Mouse (Mus musculus) MEL (cell line): ENCODE measurements around the gene Itpr3. TPM values are rescaled to one million over a fixed set of nuclear protein-coding genes. Genes with fewer than 3 reads are reported as not detected.

Experiments used
- DNase-seq: peaks from one replicate; pipeline ENCODE4 v3.0.0; 2011; ENCODE audit warnings: low read depth, low spot score
- H3K27ac ChIP-seq: 2 replicates; pipeline ENCODE4 v1.5.1; 2012; ENCODE audit warnings: low read depth, mild to moderate bottlenecking, control low read depth, low read length, moderate library complexity; ENCODE audit not compliant: control insufficient read depth
- H3K27me3 ChIP-seq, 2 experiments: fragments of 150-350 bp in 1 of 2; sonication (generic) in 1 of 2; 2 replicates each; pipeline ENCODE4 v1.6.1; 2012; ENCODE audit warnings: low read length in 2 of 2, mild to moderate bottlenecking in 2 of 2, improper control_type of control experiment in 1 of 2, moderate library complexity in 1 of 2; ENCODE audit not compliant: insufficient read depth in 2 of 2, control insufficient read depth in 1 of 2
- H3K36me3 ChIP-seq, 2 experiments: 2 replicates each; pipeline ENCODE4 v1.6.1; 2012 to 2014; ENCODE audit warnings: low read length in 2 of 2, improper control_type of control experiment in 1 of 2, inconsistent platforms in 1 of 2, mild to moderate bottlenecking in 1 of 2; ENCODE audit not compliant: insufficient read depth in 2 of 2, control insufficient read depth in 1 of 2
- H3K4me1 ChIP-seq, 2 experiments: fragments of 150-350 bp in 1 of 2; sonication (generic) in 1 of 2; 2 replicates each; pipeline ENCODE4 v1.6.1; 2012; ENCODE audit warnings: low read length in 2 of 2, improper control_type of control experiment in 1 of 2, mild to moderate bottlenecking in 1 of 2; ENCODE audit not compliant: insufficient read depth in 2 of 2, control insufficient read depth in 1 of 2
- H3K4me3 ChIP-seq, 2 experiments: fragments of 150-350 bp in 1 of 2; sonication (generic) in 1 of 2; 2 replicates each; pipeline ENCODE4 v1.5.1; 2012; ENCODE audit warnings: low read depth in 2 of 2, low read length in 2 of 2, mild to moderate bottlenecking in 2 of 2, moderate library complexity in 2 of 2, control low read depth in 1 of 2, improper control_type of control experiment in 1 of 2; ENCODE audit not compliant: control insufficient read depth in 1 of 2, insufficient read depth in 1 of 2
- H3K79me2 ChIP-seq: 2 replicates; pipeline ENCODE4 v1.6.1; 2012; ENCODE audit warnings: mild to moderate bottlenecking, low read length, moderate library complexity; ENCODE audit not compliant: control insufficient read depth, poor library complexity, insufficient read depth
- H3K9ac ChIP-seq: 2 replicates; pipeline ENCODE4 v1.6.1; 2012; ENCODE audit warnings: low read depth, mild to moderate bottlenecking, control low read depth, low read length, moderate library complexity; ENCODE audit not compliant: control insufficient read depth, poor library complexity, severe bottlenecking
- H3K9me3 ChIP-seq: fragments of 150-350 bp; sonication (generic); replicated peaks from 2 replicates; pipeline ENCODE4 v1.6.1; 2012; ENCODE audit warnings: mild to moderate bottlenecking, low read length, improper control_type of control experiment, moderate library complexity; ENCODE audit not compliant: insufficient read depth
- CHD1 ChIP-seq: IDR thresholded peaks from 2 replicates; pipeline ENCODE4 v1.6.1; 2012; ENCODE audit warnings: low read depth, mild to moderate bottlenecking, inconsistent platforms, low read length, improper control_type of control experiment
- CTCF ChIP-seq, 3 experiments: IDR thresholded peaks in 2 of 3; conservative IDR thresholded peaks in 1 of 3; 2 replicates each; pipeline ENCODE4 v1.5.1; 2011 to 2012; ENCODE audit warnings: low read length in 3 of 3, low read depth in 2 of 3, mild to moderate bottlenecking in 2 of 3, improper control_type of control experiment in 1 of 3, inconsistent platforms in 1 of 3, mixed read lengths in 1 of 3, moderate library complexity in 1 of 3; ENCODE audit not compliant: control insufficient read depth in 1 of 3, insufficient read depth in 1 of 3, poor library complexity in 1 of 3, severe bottlenecking in 1 of 3
- EP300 ChIP-seq, 2 experiments: IDR thresholded peaks; 2 replicates each; pipeline ENCODE4 v1.6.1; 2011; ENCODE audit warnings: improper control_type of control experiment in 2 of 2, low read length in 2 of 2, low read depth in 1 of 2, mild to moderate bottlenecking in 1 of 2
- HCFC1 ChIP-seq: IDR thresholded peaks from 2 replicates; pipeline ENCODE4 v1.6.1; 2012; ENCODE audit warnings: low read depth, mild to moderate bottlenecking, inconsistent platforms, low read length, improper control_type of control experiment, moderate library complexity
- JUND ChIP-seq: IDR thresholded peaks from 2 replicates; pipeline ENCODE4 v1.6.1; 2011; ENCODE audit warnings: low read depth, mild to moderate bottlenecking, improper control_type of control experiment, low read length
- KAT2A ChIP-seq: conservative IDR thresholded peaks from 2 replicates; pipeline ENCODE4 v1.6.1; 2012; ENCODE audit warnings: low read depth, low read length, improper control_type of control experiment, inconsistent platforms
- MAFK ChIP-seq: IDR thresholded peaks from 2 replicates; pipeline ENCODE4 v1.6.1; 2011; ENCODE audit warnings: low read depth, mild to moderate bottlenecking, low read length, improper control_type of control experiment, borderline replicate concordance
- MAZ ChIP-seq: IDR thresholded peaks from 2 replicates; pipeline ENCODE4 v1.6.1; 2012; ENCODE audit warnings: low read depth, mild to moderate bottlenecking, inconsistent platforms, low read length, improper control_type of control experiment
- MEF2A ChIP-seq: IDR thresholded peaks from 2 replicates; pipeline ENCODE4 v1.6.1; 2014; ENCODE audit warnings: low read depth, mild to moderate bottlenecking, inconsistent platforms, low read length, improper control_type of control experiment; ENCODE audit not compliant: poor library complexity, insufficient replicate concordance, severe bottlenecking; ENCODE audit errors: extremely low read depth
- MXI1 ChIP-seq: IDR thresholded peaks from 2 replicates; pipeline ENCODE4 v1.6.1; 2011; ENCODE audit warnings: mild to moderate bottlenecking, low read depth, low read length, improper control_type of control experiment
- RAD21 ChIP-seq: IDR thresholded peaks from 2 replicates; pipeline ENCODE4 v1.6.1; 2011; ENCODE audit warnings: mild to moderate bottlenecking, low read depth, low read length, improper control_type of control experiment
- SMC3 ChIP-seq: IDR thresholded peaks from 2 replicates; pipeline ENCODE4 v1.6.1; 2011; ENCODE audit warnings: low read depth, low read length, improper control_type of control experiment
- TCF12 ChIP-seq: IDR thresholded peaks from 2 replicates; pipeline ENCODE4 v1.6.1; 2014; ENCODE audit warnings: low read depth, mild to moderate bottlenecking, inconsistent platforms, low read length, improper control_type of control experiment, moderate library complexity
- UBTF ChIP-seq: IDR thresholded peaks from 2 replicates; pipeline ENCODE4 v1.6.1; 2012; ENCODE audit warnings: low read depth, mild to moderate bottlenecking, inconsistent platforms, low read length, improper control_type of control experiment, moderate library complexity, borderline replicate concordance; ENCODE audit not compliant: insufficient read depth
- USF1 ChIP-seq: IDR thresholded peaks from 2 replicates; pipeline ENCODE4 v1.6.1; 2014; ENCODE audit warnings: low read depth, mild to moderate bottlenecking, inconsistent platforms, low read length, improper control_type of control experiment, moderate library complexity
- USF2 ChIP-seq, 2 experiments: IDR thresholded peaks; 2 replicates each; pipeline ENCODE4 v1.6.1; 2011 to 2012; ENCODE audit warnings: improper control_type of control experiment in 2 of 2, low read length in 2 of 2, borderline replicate concordance in 1 of 2, inconsistent platforms in 1 of 2, low read depth in 1 of 2, mild to moderate bottlenecking in 1 of 2; ENCODE audit not compliant: insufficient read depth in 1 of 2
- ZNF384 ChIP-seq: IDR thresholded peaks from 2 replicates; pipeline ENCODE4 v1.6.1; 2012; ENCODE audit warnings: low read depth, mild to moderate bottlenecking, inconsistent platforms, low read length, improper control_type of control experiment
- polyA plus RNA-seq, 2 experiments: library from polyadenylated mRNA; stranded (reverse) in 1 of 2; unstranded in 1 of 2; fragments of >175 nt in 1 of 2; fragments of >200 nt in 1 of 2; gene quantifications; 2 replicates each; pipeline versions ENCODE4 v1.2.1 to v1.2.4; 2012; ENCODE audit warnings: low replicate concordance in 2 of 2, low read depth in 1 of 2; ENCODE audit not compliant: insufficient read length in 2 of 2, insufficient read depth in 1 of 2, missing spikeins in 1 of 2
- total RNA-seq: library from RNA; depleted of rRNA; stranded (reverse); fragments of 300-350 nt; gene quantifications from 2 replicates; pipeline ENCODE4 v1.2.3, GENCODE M21; 2012

The Itpr3 gene
- total and polyA plus RNA-seq, 3 experiments, result 7.3 to 11.4 TPM; not detected in 1

GRCm38 (mm10) chr17:27070913-27071312 lies 13.8 kb downstream of the Itpr3 start:
- TF ChIP-seq MAZ (no peak), UBTF (no peak), EP300 (IDR thresholded peaks at IDR 0.05; ENCODE audit: low read depth in 1 of 2, low read length in 2 of 2) (no peak), USF2 (IDR thresholded peaks at IDR 0.05; ENCODE audit: borderline replicate concordance in 1 of 2, insufficient read depth in 1 of 2, low read depth in 1 of 2, low read length in 2 of 2) (no peak), HCFC1 (no peak), USF1 (no peak), MAFK (no peak), MEF2A (no peak), KAT2A (no peak)
- Histone ChIP-seq H3K27me3 (no peaks in the 10 kb centered on the region), H3K36me3 (peaks cover 0 to 11% of the 10 kb centered on the region in 2 experiments; a peak in 2 of 4 replicates), H3K4me3 (no peak overlapping the region), H3K9ac (no peak overlapping the region), H3K27ac (no peak overlapping the region), H3K4me1 (peaks cover 6 to 16% of the 10 kb centered on the region in 2 experiments; a peak in 3 of 4 replicates), H3K79me2 (no peaks in the 10 kb centered on the region), H3K9me3 (no peaks in the 10 kb centered on the region)
- no peak for DNase-seq

GRCm38 (mm10) chr17:27071630-27072029 lies 14.5 kb downstream of the Itpr3 start:
- Histone ChIP-seq H3K27me3 (no peaks in the 10 kb centered on the region), H3K9me3 (no peaks in the 10 kb centered on the region), H3K4me3 (no peak overlapping the region), H3K27ac (no peak overlapping the region), H3K4me1 (peaks cover 2 to 9% of the 10 kb centered on the region in 2 experiments; a peak in 3 of 4 replicates), H3K9ac (no peak overlapping the region), H3K79me2 (no peaks in the 10 kb centered on the region), H3K36me3 (peaks cover 0 to 6% of the 10 kb centered on the region in 2 experiments; a peak in 1 of 4 replicates)
- peak; percentile 70 for DNase-seq
- TF ChIP-seq CTCF (IDR thresholded peaks at IDR 0.05 in 2 of 3, conservative IDR thresholded peaks at IDR 0.05 in 1 of 3; ENCODE audit: control insufficient read depth in 1 of 3, insufficient read depth in 1 of 3, low read depth in 2 of 3, low read length in 3 of 3, poor library complexity in 1 of 3, severe bottlenecking in 1 of 3) (peak; percentile 74 to 84 (median 76)), RAD21 (peak; percentile 36), ZNF384 (no peak), JUND (no peak), TCF12 (no peak), USF1 (no peak), MXI1 (no peak), CHD1 (no peak), SMC3 (peak; percentile 67)
